Mouse (Mus musculus): ENCODE measurements around the gene Tubd1.

Gene Tubd1

DNA sequence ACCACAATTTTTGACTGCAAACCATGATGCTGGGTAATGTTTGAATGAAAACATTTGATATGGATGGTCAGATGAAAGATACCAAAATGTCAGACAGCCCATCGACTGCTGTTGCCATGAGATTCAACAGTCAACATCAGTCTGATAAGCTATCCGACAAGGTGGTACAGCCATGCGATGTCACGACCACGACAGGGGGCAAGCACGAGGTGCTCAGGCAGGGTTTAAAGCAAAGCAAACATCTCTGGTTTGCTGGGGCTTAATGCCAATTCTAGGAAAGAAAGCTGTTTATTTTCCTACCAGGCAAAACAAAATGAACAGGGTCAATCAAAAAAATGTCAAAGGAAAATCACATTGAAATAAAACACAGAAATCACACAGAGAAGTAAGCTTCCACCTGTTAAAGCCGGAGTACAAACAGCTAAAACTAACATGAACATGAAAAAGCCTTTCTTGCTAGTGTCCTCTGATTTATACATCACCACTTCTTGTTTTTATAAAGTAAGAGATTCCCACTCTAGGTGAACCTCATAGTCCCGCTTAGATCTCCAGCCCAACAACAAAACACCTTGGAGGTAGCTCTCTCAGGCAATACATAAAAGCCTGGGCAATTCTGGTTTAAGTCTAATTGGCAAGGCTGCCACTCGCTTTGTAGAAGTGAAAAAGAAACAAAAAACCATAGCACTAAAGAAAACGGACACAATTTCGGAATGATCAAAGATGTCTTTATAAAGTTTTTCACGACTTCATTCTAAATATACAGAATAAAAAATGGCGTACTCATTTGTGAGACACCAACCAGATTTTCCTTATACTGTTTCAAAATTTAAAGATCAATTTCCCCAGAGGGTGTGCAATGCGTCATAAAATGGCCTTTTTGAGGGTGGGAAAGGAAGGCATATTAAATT is 39.5 kb downstream of the Tubd1 start:
- DNase-seq (ENCODE audit: low read depth, low spot score) = no peak

GRCm38 (mm10) chr11:86584898-86585597 is 40.3 kb downstream of the Tubd1 start:
- no peak for DNase-seq (ENCODE audit: low read depth, low spot score)

DNA sequence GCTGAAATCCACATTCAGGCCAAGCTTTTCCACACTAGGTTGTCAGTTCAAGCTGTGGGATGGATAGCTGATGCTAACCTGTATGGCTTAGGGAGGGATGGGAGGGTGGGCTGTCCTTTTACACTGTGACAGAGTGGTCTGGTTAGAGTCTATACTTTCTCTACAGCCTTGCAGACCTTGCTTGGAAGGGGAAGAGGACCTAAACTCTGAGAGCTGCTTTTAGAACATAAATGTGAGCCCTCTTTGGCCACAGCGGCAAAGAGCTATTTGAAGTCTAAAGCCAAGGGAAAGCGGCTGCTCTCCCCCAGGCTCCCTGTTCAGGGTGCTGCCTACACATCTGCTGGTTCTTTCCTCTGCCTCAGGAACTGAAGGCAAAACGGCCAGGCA is 40.8 kb downstream of the Tubd1 start:
- no peak for DNase-seq (ENCODE audit: low read depth, low spot score)

DNA sequence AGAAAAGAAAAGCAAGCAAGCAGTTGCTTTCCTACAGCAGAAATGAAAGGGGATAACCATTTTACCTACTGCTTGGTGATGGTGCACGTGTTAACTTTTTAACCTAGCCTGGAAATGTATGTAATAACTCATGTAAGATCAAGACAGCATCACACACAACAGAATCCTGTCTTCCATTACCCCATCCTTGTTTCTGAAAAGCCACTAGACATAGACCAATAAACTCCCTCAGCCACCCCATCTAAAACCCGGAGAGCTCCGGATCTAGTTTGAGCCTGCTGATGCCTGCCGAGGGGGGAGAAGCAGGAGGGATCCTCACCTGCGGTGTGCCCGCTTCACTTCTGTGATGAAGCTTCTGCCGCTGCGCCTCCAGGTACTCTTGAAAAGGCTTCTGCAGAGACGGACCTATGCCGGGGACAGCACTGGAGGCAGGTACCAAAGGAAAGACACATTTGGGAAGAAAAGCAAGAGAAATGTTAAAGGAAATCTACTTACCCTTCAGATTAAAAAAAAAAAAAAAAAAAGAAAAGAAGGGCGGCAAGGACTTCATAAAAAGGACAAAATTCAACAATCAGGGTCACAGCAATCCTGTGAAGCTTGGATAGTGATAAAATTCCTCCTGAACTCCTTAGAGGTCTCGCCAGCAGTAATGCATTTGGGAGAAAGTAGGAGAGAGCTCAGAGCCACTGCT is 41.5 kb downstream of the Tubd1 start:
- no peak for DNase-seq (ENCODE audit: low read depth, low spot score)

GRCm38 (mm10) chr11:86586868-86587792 is 42.3 kb downstream of the Tubd1 start:
- DNase-seq (ENCODE audit: low read depth, low spot score) = no peak

DNA sequence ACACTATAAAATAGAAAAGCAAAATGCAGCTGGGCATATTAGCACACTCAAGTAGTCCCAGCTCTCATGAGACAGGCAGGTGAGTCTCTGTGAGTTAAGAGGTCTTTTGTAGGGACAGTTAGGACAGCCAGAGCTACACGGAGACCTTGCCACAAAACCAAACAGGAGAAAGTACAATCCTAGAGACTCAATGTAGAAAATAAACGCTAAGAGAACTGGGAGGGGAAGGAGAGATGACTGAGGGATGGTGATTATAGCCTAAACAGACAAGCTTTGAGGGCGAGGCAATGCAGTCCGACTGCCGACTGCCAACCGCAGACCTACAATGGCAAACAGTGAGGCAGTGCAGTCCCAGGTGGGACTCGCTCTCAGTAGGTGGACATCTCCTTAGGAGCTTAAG is 43.0 kb downstream of the Tubd1 start:
- DNase-seq (ENCODE audit: low read depth, low spot score) = no peak

- DNase-seq (ENCODE audit: low read depth, low spot score) = no peak
These were observed 44.0 kb downstream of the Tubd1 start for GRCm38 (mm10) chr11:86588583-86589298.

DNA sequence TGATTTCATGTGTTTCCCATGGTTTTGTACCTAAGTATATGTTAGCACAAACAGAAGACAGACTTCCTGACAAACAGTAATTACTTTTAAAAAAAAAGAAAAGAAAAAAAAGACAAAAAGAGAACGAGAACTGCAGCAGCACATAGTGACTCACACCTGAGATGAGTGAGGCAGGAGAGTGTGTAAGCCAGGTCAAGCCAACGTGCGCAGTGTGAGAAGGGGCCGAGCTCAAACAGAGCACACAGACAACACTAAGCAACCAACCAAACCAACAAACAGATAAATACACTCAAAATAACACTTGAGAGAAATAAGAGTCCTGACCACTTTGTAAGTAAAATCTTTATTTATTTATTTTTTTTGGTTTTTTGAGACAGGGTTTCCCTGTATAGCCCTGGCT is 45.3 kb downstream of the Tubd1 start:
- no peak for DNase-seq (ENCODE audit: low read depth, low spot score)

- DNase-seq (ENCODE audit: low read depth, low spot score) = no peak
These were observed 45.8 kb downstream of the Tubd1 start for GRCm38 (mm10) chr11:86590579-86590978.

DNA sequence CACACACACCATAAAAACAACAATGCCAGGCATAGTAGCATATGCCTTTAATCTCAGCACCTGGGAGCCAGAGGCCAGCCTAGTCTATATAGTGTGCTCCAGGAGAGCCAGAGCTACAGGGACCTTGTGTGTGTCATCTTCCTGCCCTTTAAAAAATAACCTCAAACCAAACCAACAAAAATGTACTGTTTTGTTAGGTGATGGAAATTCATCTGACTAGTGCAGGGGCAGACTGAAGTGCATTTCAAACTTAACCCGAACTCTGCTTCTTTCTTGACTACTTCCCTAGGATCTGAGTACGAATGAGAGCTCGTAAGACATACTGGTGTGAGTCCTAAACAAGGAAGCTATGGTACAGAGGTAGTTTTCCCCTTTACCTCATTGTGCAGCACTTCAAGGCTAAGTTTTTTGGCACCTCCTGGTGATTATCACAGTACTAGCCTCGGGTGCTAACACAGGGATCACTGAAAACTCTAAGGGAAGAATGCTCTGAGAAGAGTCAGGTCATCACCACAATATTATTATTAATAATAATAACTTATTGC is 46.6 kb downstream of the Tubd1 start:
- DNase-seq (ENCODE audit: low read depth, low spot score) = no peak

GRCm38 (mm10) chr11:86591931-86592616 is 47.3 kb downstream of the Tubd1 start:
- DNase-seq (ENCODE audit: low read depth, low spot score) = no peak

GRCm38 (mm10) chr11:86592993-86593392 is 48.2 kb downstream of the Tubd1 start:
- no peak for DNase-seq (ENCODE audit: low read depth, low spot score)

GRCm38 (mm10) chr11:86593443-86593842 is 48.7 kb downstream of the Tubd1 start:
- no peak for DNase-seq (ENCODE audit: low read depth, low spot score)

DNA sequence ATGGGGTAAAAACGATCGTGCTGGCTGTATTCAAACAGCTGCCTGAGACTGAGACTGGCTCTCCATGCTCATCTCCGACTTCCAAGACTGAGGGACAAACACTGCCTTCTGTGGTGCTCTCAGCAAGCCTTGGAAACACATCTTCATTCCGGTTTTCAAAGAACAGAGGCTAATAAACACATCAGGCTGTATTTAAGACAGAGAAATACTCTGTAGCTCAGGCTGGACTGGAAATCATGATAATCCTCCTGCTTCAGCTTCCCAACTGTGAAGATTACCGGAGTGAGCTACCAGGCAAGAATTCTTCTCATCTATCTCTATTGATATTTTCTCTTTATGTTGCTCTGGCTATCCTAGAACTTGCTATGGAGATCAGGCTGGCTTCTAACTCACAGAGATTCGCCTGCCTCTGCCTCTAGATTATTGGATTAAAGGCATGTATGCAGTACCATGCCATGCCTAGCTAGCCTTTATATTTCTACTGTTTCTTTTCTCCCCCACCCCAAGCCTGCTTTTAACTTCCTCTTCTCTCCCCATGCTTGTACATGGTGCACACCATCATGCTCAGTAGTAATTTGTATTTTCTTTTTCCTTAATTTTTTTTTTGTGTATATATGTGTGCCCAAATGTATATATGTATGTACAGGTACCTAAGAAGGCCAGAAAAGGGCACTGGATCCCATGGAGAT is 49.5 kb downstream of the Tubd1 start:
- DNase-seq (ENCODE audit: low read depth, low spot score) = no peak

DNA sequence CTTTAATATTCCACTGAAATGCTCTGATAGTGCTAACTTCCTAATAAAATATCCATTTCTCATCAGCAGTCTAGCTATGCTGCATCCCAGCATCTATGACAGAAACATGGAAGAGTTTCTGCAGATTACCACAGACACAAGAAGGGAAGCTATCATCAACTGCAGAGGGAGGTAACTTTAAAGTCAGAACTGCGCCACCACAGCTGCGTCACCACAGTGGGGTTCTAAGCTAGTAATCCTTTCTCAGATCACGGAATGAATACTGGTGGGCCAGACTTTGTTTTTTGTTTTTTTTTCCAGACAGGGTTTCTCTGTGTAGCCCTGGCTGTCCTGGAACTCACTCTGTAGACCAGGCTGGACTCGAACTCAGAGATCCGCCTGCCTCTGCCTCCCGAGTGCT is 50.6 kb downstream of the Tubd1 start:
- no peak for DNase-seq (ENCODE audit: low read depth, low spot score)

DNA sequence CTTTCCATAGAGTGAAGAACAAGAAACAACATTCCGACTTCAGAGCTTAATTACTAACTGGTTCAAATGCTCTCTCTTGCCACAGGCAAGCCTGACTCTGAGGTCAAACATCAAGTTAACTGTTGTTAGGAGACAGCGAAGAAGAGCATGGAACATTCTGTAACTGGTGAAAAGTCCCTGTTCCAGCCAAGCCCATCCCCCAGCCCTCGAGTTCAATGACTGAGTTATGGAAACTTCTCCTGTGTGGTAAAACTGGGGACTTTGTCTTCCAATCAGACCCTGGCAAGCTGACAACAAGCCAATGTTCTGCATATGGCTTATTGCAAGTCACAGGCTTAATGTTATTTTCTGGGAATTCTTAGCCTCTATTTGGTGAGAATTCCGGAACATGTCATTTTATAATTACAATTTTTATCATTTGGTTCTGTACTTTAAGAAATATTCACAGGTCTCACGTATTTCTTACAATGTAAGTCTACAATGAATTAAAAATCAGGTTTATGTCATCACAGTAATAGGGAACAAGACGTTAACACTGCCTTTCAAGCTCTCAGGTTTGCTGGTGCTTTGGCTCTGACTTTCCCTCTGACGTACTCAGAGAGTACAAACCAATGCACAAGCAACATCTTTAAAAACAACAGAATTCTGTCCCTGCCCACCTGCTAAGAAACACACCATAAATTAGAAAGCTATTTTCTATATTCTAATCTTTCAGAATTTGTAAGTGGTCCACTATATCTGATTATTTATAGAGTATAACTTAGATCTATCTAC is 51.6 kb downstream of the Tubd1 start:
- DNase-seq (ENCODE audit: low read depth, low spot score) = no peak

DNA sequence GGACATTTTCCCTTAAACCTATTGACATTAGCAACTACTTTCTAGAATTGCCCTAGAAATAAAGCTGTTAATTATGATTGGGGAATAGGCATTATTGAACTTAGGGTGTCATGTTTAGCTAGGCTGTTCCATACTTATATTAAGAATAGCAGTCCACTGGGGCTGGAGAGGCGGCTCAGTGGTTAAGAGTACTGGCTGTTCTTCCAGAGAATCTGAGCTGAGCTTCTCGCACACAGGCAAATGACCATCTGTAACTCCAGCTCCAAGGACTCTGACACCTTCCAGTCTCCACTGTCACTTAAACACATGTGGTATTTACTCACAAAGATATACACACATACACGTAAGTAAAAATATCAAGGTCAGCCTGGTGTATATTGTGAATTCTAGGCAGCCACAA is 52.2 kb downstream of the Tubd1 start:
- DNase-seq (ENCODE audit: low read depth, low spot score) = no peak

DNA sequence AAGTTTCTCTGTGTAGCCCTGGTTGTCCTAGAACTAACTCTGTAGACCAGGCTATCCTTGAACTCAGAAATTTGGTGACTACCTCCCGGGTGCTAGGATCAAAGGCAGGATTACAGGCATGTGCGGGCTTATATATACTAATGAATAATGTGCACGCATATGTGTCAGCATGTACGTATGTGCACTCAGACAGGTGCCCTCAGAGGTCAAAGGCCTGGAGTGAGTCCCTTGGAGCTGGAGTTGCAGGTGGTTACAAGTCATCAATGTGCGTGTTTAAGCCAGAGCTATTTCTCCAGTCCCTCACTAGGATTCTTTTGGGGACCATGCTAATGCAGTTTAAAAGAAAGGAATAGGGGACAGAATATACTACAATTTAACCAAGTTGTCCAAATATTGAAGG is 53.4 kb downstream of the Tubd1 start:
- no peak for DNase-seq (ENCODE audit: low read depth, low spot score)

All from brain, embryonic 18.5 days (tissue).